Mouse (Mus musculus) liver, embryonic 14.5 days (tissue): Measurements from ENCODE around the gene Hk1. TPM values are rescaled to one million over a fixed set of nuclear protein-coding genes. Genes with fewer than 3 reads are reported as not detected.

Experiments
- ATAC-seq: fragments of 200-750 bp; cut with Nextera tagmentation; 2 replicates; pipeline ENCODE4 v1.8.0; 2017; ENCODE audit warnings: moderate number of reproducible peaks, mild to moderate bottlenecking, moderate library complexity; ENCODE audit not compliant: insufficient read depth
- DNase-seq, 3 experiments: peaks; one replicate each; pipeline ENCODE4 v3.0.0-alpha.2; 2012 to 2013; ENCODE audit warnings: low read depth in 3 of 3, low spot score in 3 of 3
- H3K27ac ChIP-seq: fragments of 300-500 bp; sonication (generic); 2 replicates; pipeline ENCODE4 v1.5.1; 2014; ENCODE audit warnings: moderate library complexity, mild to moderate bottlenecking, control low read depth, inconsistent platforms
- H3K27me3 ChIP-seq: fragments of 300-500 bp; sonication (generic); 2 replicates; pipeline ENCODE4 v1.6.1; 2014; ENCODE audit warnings: mild to moderate bottlenecking, low read length, moderate library complexity; ENCODE audit not compliant: control insufficient read depth, insufficient read depth
- H3K36me3 ChIP-seq: fragments of 300-500 bp; sonication (generic); replicated peaks from 2 replicates; pipeline ENCODE4 v1.6.1; 2014; ENCODE audit warnings: low read depth; ENCODE audit not compliant: control insufficient read depth, insufficient read depth
- H3K4me1 ChIP-seq, 2 experiments: fragments of 200-500 bp in 1 of 2; fragments of 300-500 bp in 1 of 2; sonication (generic) in 1 of 2; replicated peaks; 2 replicates each; pipeline ENCODE4 v1.6.1; 2012 to 2014; ENCODE audit warnings: antibody characterized with exemption in 1 of 2, inconsistent platforms in 1 of 2, low read length in 1 of 2; ENCODE audit not compliant: control insufficient read depth in 2 of 2, insufficient read depth in 2 of 2
- H3K4me2 ChIP-seq: fragments of 300-500 bp; sonication (generic); 2 replicates; pipeline ENCODE4 v1.6.1; 2014; ENCODE audit warnings: low read depth, mild to moderate bottlenecking, control low read depth, moderate library complexity
- H3K4me3 ChIP-seq, 2 experiments: fragments of 200-500 bp in 1 of 2; fragments of 300-500 bp in 1 of 2; sonication (generic) in 1 of 2; 2 replicates each; pipeline ENCODE4 v1.5.1; 2012 to 2014; ENCODE audit warnings: low read depth in 2 of 2, low read length in 2 of 2, mild to moderate bottlenecking in 2 of 2, control low read depth in 1 of 2, inconsistent platforms in 1 of 2, moderate library complexity in 1 of 2; ENCODE audit not compliant: insufficient read depth in 1 of 2
- H3K9ac ChIP-seq: fragments of 300-500 bp; sonication (generic); replicated peaks from 2 replicates; pipeline ENCODE4 v1.6.1; 2014; ENCODE audit warnings: mild to moderate bottlenecking, control low read depth, moderate library complexity
- H3K9me3 ChIP-seq: fragments of 300-500 bp; sonication (generic); 2 replicates; pipeline ENCODE4 v1.6.1; 2016; ENCODE audit warnings: low read length, mixed read lengths; ENCODE audit not compliant: control insufficient read depth
- CTCF ChIP-seq: IDR thresholded peaks from 2 replicates; pipeline ENCODE4 v1.5.1; 2016; ENCODE audit warnings: antibody characterized with exemption, low read depth, control low read depth
- EP300 ChIP-seq: IDR thresholded peaks from 2 replicates; pipeline ENCODE4 v1.6.1; 2016; ENCODE audit warnings: antibody characterized with exemption, low read depth
- WGBS: fragments of 180-500 bp; shearing (Covaris S2); extraction: QIAGEN DNeasy Blood & Tissue Kit; methylation state at CpG from one replicate; pipeline ENCODE4 v1.1.7; 2014; ENCODE audit not compliant: insufficient replicate concordance; 5-methylcytosine and 5-hydroxymethylcytosine counted together
- polyA plus RNA-seq, 2 experiments: library from polyadenylated mRNA; depleted of rRNA in 1 of 2; stranded (reverse) in 1 of 2; unstranded in 1 of 2; fragments of >200 nt; fragmentation: Nextera tagmentation in 1 of 2; extraction: Ambion mirVana in 1 of 2; gene quantifications; 2 replicates each; pipeline versions ENCODE4 v1.2.1 to v1.2.3; 2012 to 2014

The Hk1 gene
- polyA plus RNA-seq, 2 experiments, result 54.2 to 56.1 TPM

- Histone ChIP-seq H3K27ac (peak overlapping the region; percentile 95), H3K4me1 (peaks cover 75 to 89% of the 10 kb centered on the region in 2 experiments), H3K4me3 (peak overlapping the region; percentile 37 to 49), H3K4me2 (peak overlapping the region; percentile 73), H3K27me3 (no peaks in the 10 kb centered on the region), H3K9me3 (no peaks in the 10 kb centered on the region), H3K9ac (peak overlapping the region; percentile 40), H3K36me3 (no peaks in the 10 kb centered on the region; the same call in 1 of the 2 replicates)
- TF ChIP-seq CTCF, result no peak
- peak; percentile 72 for TF ChIP-seq EP300
- peak; percentile 81 to 90 (median 84) for DNase-seq
- 6% methylated on average over 7 of the region's 7 CpGs for WGBS
- ATAC-seq, result peak; percentile 82
Measured at GRCm38 (mm10) chr10:62332514-62332913, 47.2 kb downstream of the Hk1 start.

DNA sequence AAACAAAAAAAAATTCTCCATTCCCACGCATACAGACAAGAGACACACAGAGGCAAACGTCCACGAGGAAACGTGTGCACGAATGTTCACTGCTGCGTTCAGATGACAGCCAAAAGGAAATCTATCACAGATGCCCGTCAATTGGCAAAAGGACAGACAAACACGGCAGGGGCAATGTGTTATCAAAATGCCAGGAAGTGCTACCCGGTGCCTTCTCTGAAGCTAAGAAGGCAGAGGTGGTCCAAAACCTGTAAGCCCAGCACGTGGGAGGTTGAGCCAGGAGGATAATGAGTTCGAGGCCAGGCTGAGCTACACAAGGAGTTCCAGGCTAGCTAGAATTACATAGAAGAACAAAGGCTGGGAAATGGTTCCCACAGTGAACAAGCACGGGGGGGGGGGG, 47.9 kb downstream of the Hk1 start:
- DNase-seq, result no peak
- ATAC-seq, result no peak
- 23% methylated on average over 12 of the region's 12 CpGs for WGBS
- Histone ChIP-seq H3K27ac (peak overlapping the region; percentile 95), H3K4me2 (peak overlapping the region; percentile 73), H3K36me3 (no peaks in the 10 kb centered on the region; the same call in 1 of the 2 replicates), H3K9me3 (no peaks in the 10 kb centered on the region), H3K9ac (peak overlapping the region; percentile 58), H3K4me1 (peaks cover 73 to 88% of the 10 kb centered on the region in 2 experiments), H3K27me3 (no peaks in the 10 kb centered on the region), H3K4me3 (peak overlapping the region; percentile 20 to 37; a peak in 2 of 4 replicates)
- no peak for TF ChIP-seq EP300

DNA sequence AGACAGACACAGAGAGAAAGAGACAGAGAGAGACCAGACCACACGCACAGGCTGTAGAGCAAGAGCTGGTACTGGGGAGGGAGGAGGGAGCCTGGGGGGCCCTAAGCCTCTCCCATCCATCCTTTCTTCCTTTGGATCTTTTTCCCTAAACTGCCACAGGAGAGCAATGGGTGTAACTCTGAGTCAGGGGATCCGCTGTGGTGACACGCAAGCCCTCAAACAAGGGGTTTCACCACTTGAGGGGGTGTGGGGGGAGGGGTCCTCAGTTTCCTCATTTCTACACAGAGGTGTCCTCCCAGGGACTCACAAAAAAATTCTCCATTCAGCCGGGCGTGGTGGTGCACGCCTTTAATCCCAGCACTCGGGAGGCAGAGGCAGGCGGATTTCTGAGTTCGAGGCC, 48.4 kb downstream of the Hk1 start:
- WGBS, result 60% methylated on average over 9 of the region's 9 CpGs
- Histone ChIP-seq H3K4me1 (peaks cover 72 to 88% of the 10 kb centered on the region in 2 experiments), H3K27me3 (no peaks in the 10 kb centered on the region), H3K9me3 (no peaks in the 10 kb centered on the region), H3K36me3 (no peaks in the 10 kb centered on the region; the same call in 1 of the 2 replicates), H3K9ac (no peak overlapping the region), H3K4me2 (peak overlapping the region; percentile 73; the same call in 1 of the 2 replicates), H3K4me3 (no peak overlapping the region), H3K27ac (no peak overlapping the region)
- DNase-seq (no peak), ATAC-seq (no peak)
- TF ChIP-seq EP300 (no peak), CTCF (no peak)

- 83% methylated on average over 7 of the region's 7 CpGs for WGBS
- Histone ChIP-seq H3K36me3 (no peaks in the 10 kb centered on the region; the same call in 1 of the 2 replicates), H3K27me3 (no peaks in the 10 kb centered on the region), H3K9me3 (no peaks in the 10 kb centered on the region), H3K27ac (no peak overlapping the region), H3K4me2 (no peak overlapping the region), H3K9ac (no peak overlapping the region), H3K4me1 (peaks cover 61 to 85% of the 10 kb centered on the region in 2 experiments), H3K4me3 (no peak overlapping the region)
- DNase-seq, result no peak
- ATAC-seq, result no peak
- TF ChIP-seq CTCF (no peak), EP300 (no peak)
Measured at GRCm38 (mm10) chr10:62329846-62330245, 49.9 kb downstream of the Hk1 start.

DNA sequence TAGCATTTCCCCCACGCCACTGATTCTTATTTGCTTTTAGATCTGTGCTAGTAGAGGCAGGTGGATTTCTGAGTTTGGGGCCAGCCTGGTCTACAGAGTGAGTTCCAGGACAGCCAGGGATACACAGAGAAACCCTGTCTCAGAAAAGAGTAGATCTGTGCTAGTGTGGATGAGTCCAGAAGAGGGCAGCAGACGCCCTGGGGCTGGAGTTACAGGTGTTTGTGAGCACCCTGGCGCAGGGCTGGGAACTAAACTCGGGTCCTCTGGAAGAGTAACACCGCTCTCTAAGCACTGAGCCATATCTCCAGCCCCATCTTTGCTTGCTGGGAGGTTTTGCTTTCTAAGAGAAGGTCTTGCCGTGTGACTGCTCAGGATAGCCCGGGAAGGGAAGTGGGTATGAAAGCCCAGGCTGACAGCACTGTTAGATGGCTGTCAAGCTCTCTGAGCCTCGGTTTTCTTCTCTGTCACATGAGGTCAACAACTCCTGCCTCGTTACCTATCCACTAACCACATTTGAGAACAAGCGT, 50.8 kb downstream of the Hk1 start:
- no peaks in the 10 kb centered on the region for H3K9me3 ChIP-seq
- TF ChIP-seq CTCF (peak; percentile 74), EP300 (no peak)
- DNase-seq (no peak), ATAC-seq (no peak)
- no peaks in the 10 kb centered on the region for H3K27me3 ChIP-seq
- 59% methylated on average over 10 of the region's 10 CpGs for WGBS
- H3K4me1 ChIP-seq, result peaks cover 60 to 87% of the 10 kb centered on the region in 2 experiments
- H3K4me2 ChIP-seq, result peak overlapping the region; percentile 71
- peak overlapping the region; percentile 97 for H3K27ac ChIP-seq
- H3K4me3 ChIP-seq, result no peak overlapping the region
- H3K9ac ChIP-seq, result peak overlapping the region; percentile 70; the same call in 1 of the 2 replicates
- H3K36me3 ChIP-seq, result no peaks in the 10 kb centered on the region; the same call in 1 of the 2 replicates
